Mouse (Mus musculus) Muller cell, postnatal 12 days (primary cell): ENCODE data around the gene Lpgat1.

Source experiments
- DNase-seq: peaks from one replicate; pipeline ENCODE4 v3.0.0-alpha.2; 2015; ENCODE audit errors: inconsistent ontology term

Gene Lpgat1

GRCm38 (mm10) chr1:191805788-191806187, 88.2 kb downstream of the Lpgat1 start:
- no peak for DNase-seq

GRCm38 (mm10) chr1:191806740-191807139, 89.1 kb downstream of the Lpgat1 start:
- DNase-seq = no peak

GRCm38 (mm10) chr1:191807979-191808378, 90.3 kb downstream of the Lpgat1 start:
- DNase-seq = no peak

- DNase-seq = peak; percentile 92
These were observed 91.1 kb downstream of the Lpgat1 start for GRCm38 (mm10) chr1:191808688-191809223.

- DNase-seq = no peak
These were observed 94.1 kb downstream of the Lpgat1 start for GRCm38 (mm10) chr1:191811774-191812173.

- DNase-seq = no peak
These were observed 95.5 kb downstream of the Lpgat1 start for GRCm38 (mm10) chr1:191812949-191813691.

- DNase-seq = no peak
These were observed 96.6 kb downstream of the Lpgat1 start for GRCm38 (mm10) chr1:191814240-191814639.

- DNase-seq = no peak
These were observed 97.3 kb downstream of the Lpgat1 start for GRCm38 (mm10) chr1:191814935-191815334.

GRCm38 (mm10) chr1:191816596-191816995, 99.0 kb downstream of the Lpgat1 start:
- DNase-seq = no peak

- DNase-seq = peak; percentile 79
These were observed 99.9 kb downstream of the Lpgat1 start for GRCm38 (mm10) chr1:191817418-191818144.

GRCm38 (mm10) chr1:191818145-191818631, 100.6 kb downstream of the Lpgat1 start:
- DNase-seq = no peak

GRCm38 (mm10) chr1:191819026-191819425, 101.4 kb downstream of the Lpgat1 start:
- no peak for DNase-seq

- no peak for DNase-seq
These were observed 103.3 kb downstream of the Lpgat1 start for GRCm38 (mm10) chr1:191820951-191821325.

- DNase-seq = peak; percentile 95
These were observed 103.9 kb downstream of the Lpgat1 start, which contains the start of gene Nek2 for GRCm38 (mm10) chr1:191821326-191822091. Gene Nek2 (plus strand): TSS chr1:191821444.

- no peak for DNase-seq
These were observed 111.5 kb downstream of the Lpgat1 start for GRCm38 (mm10) chr1:191829124-191829523.

- DNase-seq = no peak
These were observed 115.8 kb downstream of the Lpgat1 start for GRCm38 (mm10) chr1:191833396-191833795.
